Mouse (Mus musculus) limb, embryonic 13.5 days (tissue): ENCODE data around the gene Pigk. TPM values are rescaled to one million over a fixed set of nuclear protein-coding genes. Genes with fewer than 3 reads are reported as not detected.

Experiments used
- ATAC-seq: fragments of 200-750 bp; cut with Nextera tagmentation; 2 replicates; pipeline ENCODE4 v1.8.0; 2017; ENCODE audit warnings: low read depth, moderate number of reproducible peaks, moderate TSS enrichment; ENCODE audit not compliant: low FRiP score
- H3K27ac ChIP-seq: fragments of 300-500 bp; sonication (generic); 2 replicates; pipeline ENCODE4 v1.5.1; 2015; ENCODE audit warnings: inconsistent platforms, mild to moderate bottlenecking, moderate library complexity
- H3K27me3 ChIP-seq: fragments of 300-500 bp; sonication (generic); 2 replicates; pipeline ENCODE4 v1.6.1; 2015; ENCODE audit warnings: mild to moderate bottlenecking, inconsistent platforms
- H3K36me3 ChIP-seq: fragments of 300-500 bp; sonication (generic); 2 replicates; pipeline ENCODE4 v1.6.1; 2015; ENCODE audit warnings: inconsistent platforms, mild to moderate bottlenecking, moderate library complexity
- H3K4me1 ChIP-seq: fragments of 300-500 bp; sonication (generic); 2 replicates; pipeline ENCODE4 v1.6.1; 2015; ENCODE audit warnings: inconsistent platforms
- H3K4me2 ChIP-seq: fragments of 300-500 bp; sonication (generic); replicated peaks from 2 replicates; pipeline ENCODE4 v1.6.1; 2015; ENCODE audit warnings: inconsistent platforms, mild to moderate bottlenecking, moderate library complexity
- H3K4me3 ChIP-seq: fragments of 300-500 bp; sonication (generic); 2 replicates; pipeline ENCODE4 v1.5.1; 2015; ENCODE audit warnings: moderate library complexity, mild to moderate bottlenecking, inconsistent platforms
- H3K9ac ChIP-seq: fragments of 300-500 bp; sonication (generic); 2 replicates; pipeline ENCODE4 v1.6.1; 2015; ENCODE audit warnings: mild to moderate bottlenecking, inconsistent platforms
- H3K9me3 ChIP-seq: fragments of 300-500 bp; sonication (generic); 2 replicates; pipeline ENCODE4 v1.6.1; 2016; ENCODE audit warnings: inconsistent platforms
- WGBS: fragments of 180-500 bp; shearing (Covaris S2); methylation state at CpG from one replicate; pipeline ENCODE4 v1.1.7; 2015; 5-methylcytosine and 5-hydroxymethylcytosine counted together
- polyA plus RNA-seq: library from polyadenylated mRNA; unstranded; fragments of >200 nt; fragmentation: Nextera tagmentation; extraction: Ambion mirVana; gene quantifications from 2 replicates; pipeline ENCODE4 v1.2.1, GENCODE M21; 2015

Gene Pigk
- polyA plus RNA-seq, 1 experiment from 2014 or later: 52.9 TPM

- Histone ChIP-seq H3K9me3 (no peaks in the 10 kb centered on the region), H3K27me3 (no peaks in the 10 kb centered on the region), H3K27ac (no peak overlapping the region), H3K36me3 (peaks cover under 1% of the 10 kb centered on the region), H3K9ac (no peak overlapping the region), H3K4me3 (no peak overlapping the region), H3K4me2 (no peak overlapping the region), H3K4me1 (peaks cover 27% of the 10 kb centered on the region)
- peak; percentile 25; the same call in 1 of the 2 replicates for ATAC-seq
- 68% methylated on average over 12 of the region's 12 CpGs for WGBS
These were observed 43.8 kb downstream of the Pigk start for GRCm38 (mm10) chr3:152757464-152758393.

- no peak overlapping the region for H3K9ac ChIP-seq
- peak overlapping the region; percentile 44; the same call in 1 of the 2 replicates for H3K27ac ChIP-seq
- peak; percentile 29; the same call in 1 of the 2 replicates for ATAC-seq
- no peak overlapping the region for H3K4me3 ChIP-seq
- 51% methylated on average over 15 of the region's 15 CpGs for WGBS
- no peaks in the 10 kb centered on the region for H3K9me3 ChIP-seq
- H3K27me3 ChIP-seq: no peaks in the 10 kb centered on the region
- H3K4me2 ChIP-seq: no peak overlapping the region
- peaks cover 34% of the 10 kb centered on the region for H3K4me1 ChIP-seq
- no peaks in the 10 kb centered on the region for H3K36me3 ChIP-seq
These were observed 44.7 kb downstream of the Pigk start for GRCm38 (mm10) chr3:152758500-152759032.

- peaks cover 43% of the 10 kb centered on the region for H3K4me1 ChIP-seq
- H3K4me2 ChIP-seq: no peak overlapping the region
- H3K9me3 ChIP-seq: no peaks in the 10 kb centered on the region
- no peak overlapping the region for H3K4me3 ChIP-seq
- WGBS: 33% methylated on average over 7 of the region's 7 CpGs
- no peak overlapping the region for H3K27ac ChIP-seq
- no peak for ATAC-seq
- no peaks in the 10 kb centered on the region for H3K27me3 ChIP-seq
- no peaks in the 10 kb centered on the region for H3K36me3 ChIP-seq
- no peak overlapping the region for H3K9ac ChIP-seq
These were observed 47.2 kb downstream of the Pigk start for GRCm38 (mm10) chr3:152761116-152761515.

- 85% methylated on average over 8 of the region's 8 CpGs for WGBS
These were observed 47.8 kb downstream of the Pigk start for GRCm38 (mm10) chr3:152761661-152762060.

GRCm38 (mm10) chr3:152762302-152762701, 48.4 kb downstream of the Pigk start:
- no peak overlapping the region for H3K27ac ChIP-seq
- no peak for ATAC-seq
- H3K4me1 ChIP-seq: peaks cover 38% of the 10 kb centered on the region
- no peak overlapping the region for H3K9ac ChIP-seq
- peaks cover 5% of the 10 kb centered on the region; the same call in 1 of the 2 replicates for H3K36me3 ChIP-seq
- 87% methylated on average over 8 of the region's 8 CpGs for WGBS
- H3K4me3 ChIP-seq: no peak overlapping the region
- no peak overlapping the region for H3K4me2 ChIP-seq
- H3K27me3 ChIP-seq: no peaks in the 10 kb centered on the region
- no peaks in the 10 kb centered on the region for H3K9me3 ChIP-seq

More at GRCm38 (mm10) chr3:152761661-152762060, 47.8 kb downstream of the Pigk start:
- no peak overlapping the region for H3K4me2 ChIP-seq
- peaks cover 43% of the 10 kb centered on the region for H3K4me1 ChIP-seq
- H3K27ac ChIP-seq: no peak overlapping the region
- no peak overlapping the region for H3K4me3 ChIP-seq
- 0 out of 2 replicates have a peak, but pooled peaks cover 2% of the 10 kb centered on the region for H3K36me3 ChIP-seq
- no peak for ATAC-seq
- no peaks in the 10 kb centered on the region for H3K27me3 ChIP-seq
- H3K9ac ChIP-seq: no peak overlapping the region
- no peaks in the 10 kb centered on the region for H3K9me3 ChIP-seq

GRCm38 (mm10) chr3:152763139-152763882, 49.4 kb downstream of the Pigk start:
- peaks cover 10% of the 10 kb centered on the region; the same call in 1 of the 2 replicates for H3K36me3 ChIP-seq
- 39% methylated on average over 26 of the region's 26 CpGs for WGBS

GRCm38 (mm10) chr3:152764516-152765312, 50.8 kb downstream of the Pigk start:
- no peak overlapping the region for H3K4me2 ChIP-seq
- H3K27me3 ChIP-seq: no peaks in the 10 kb centered on the region
- 70% methylated on average over 8 of the region's 8 CpGs for WGBS
- H3K36me3 ChIP-seq: peaks cover 22% of the 10 kb centered on the region
- ATAC-seq: no peak
- no peak overlapping the region for H3K4me3 ChIP-seq
- no peak overlapping the region for H3K9ac ChIP-seq
- H3K27ac ChIP-seq: no peak overlapping the region
- H3K4me1 ChIP-seq: peaks cover 22% of the 10 kb centered on the region
- no peaks in the 10 kb centered on the region for H3K9me3 ChIP-seq

More at GRCm38 (mm10) chr3:152763139-152763882, 49.4 kb downstream of the Pigk start:
- Histone ChIP-seq H3K4me3 (peak overlapping the region; percentile 32), H3K9ac (peak overlapping the region; percentile 45; the same call in 1 of the 2 replicates), H3K4me2 (peak overlapping the region; percentile 60), H3K4me1 (peaks cover 31% of the 10 kb centered on the region), H3K27ac (no peak overlapping the region), H3K9me3 (no peaks in the 10 kb centered on the region), H3K27me3 (no peaks in the 10 kb centered on the region)
- ATAC-seq: peak; percentile 22; the same call in 1 of the 2 replicates

GRCm38 (mm10) chr3:152767485-152767884, 53.6 kb downstream of the Pigk start:
- no peak for ATAC-seq
- Histone ChIP-seq H3K4me1 (peaks cover 16% of the 10 kb centered on the region; the same call in 1 of the 2 replicates), H3K4me2 (no peak overlapping the region), H3K36me3 (peaks cover 26% of the 10 kb centered on the region), H3K27ac (no peak overlapping the region), H3K4me3 (no peak overlapping the region), H3K27me3 (no peaks in the 10 kb centered on the region), H3K9me3 (no peaks in the 10 kb centered on the region), H3K9ac (no peak overlapping the region)
- WGBS: 68% methylated on average over 11 of the region's 11 CpGs

- WGBS: 80% methylated on average over 6 of the region's 6 CpGs
- Histone ChIP-seq H3K9ac (no peak overlapping the region), H3K27ac (no peak overlapping the region), H3K9me3 (no peaks in the 10 kb centered on the region), H3K27me3 (no peaks in the 10 kb centered on the region), H3K4me2 (no peak overlapping the region), H3K4me3 (no peak overlapping the region), H3K4me1 (0 out of 2 replicates have a peak, but pooled peaks cover under 1% of the 10 kb centered on the region), H3K36me3 (peaks cover 26% of the 10 kb centered on the region)
- ATAC-seq: no peak
These were observed 56.2 kb downstream of the Pigk start for GRCm38 (mm10) chr3:152770056-152770455.

GRCm38 (mm10) chr3:152776363-152776762, 62.5 kb downstream of the Pigk start:
- no peak overlapping the region for H3K4me2 ChIP-seq
- H3K36me3 ChIP-seq: peaks cover 4% of the 10 kb centered on the region; the same call in 1 of the 2 replicates
- no peaks in the 10 kb centered on the region for H3K27me3 ChIP-seq
- no peak for ATAC-seq
- 85% methylated on average over 6 of the region's 6 CpGs for WGBS
- no peaks in the 10 kb centered on the region for H3K9me3 ChIP-seq
- no peak overlapping the region for H3K4me3 ChIP-seq
- H3K9ac ChIP-seq: no peak overlapping the region
- no peak overlapping the region for H3K27ac ChIP-seq
- H3K4me1 ChIP-seq: no peaks in the 10 kb centered on the region

GRCm38 (mm10) chr3:152776872-152777540, 63.1 kb downstream of the Pigk start:
- Histone ChIP-seq H3K36me3 (peaks cover 4% of the 10 kb centered on the region; the same call in 1 of the 2 replicates), H3K27ac (no peak overlapping the region), H3K9me3 (no peaks in the 10 kb centered on the region), H3K9ac (no peak overlapping the region), H3K4me3 (no peak overlapping the region), H3K4me1 (no peaks in the 10 kb centered on the region), H3K27me3 (no peaks in the 10 kb centered on the region), H3K4me2 (no peak overlapping the region)
- 81% methylated on average over 16 of the region's 16 CpGs for WGBS
- ATAC-seq: no peak
